15 mouse cellular contexts compared by ENCODE assay signal in the genomic region with DNA sequence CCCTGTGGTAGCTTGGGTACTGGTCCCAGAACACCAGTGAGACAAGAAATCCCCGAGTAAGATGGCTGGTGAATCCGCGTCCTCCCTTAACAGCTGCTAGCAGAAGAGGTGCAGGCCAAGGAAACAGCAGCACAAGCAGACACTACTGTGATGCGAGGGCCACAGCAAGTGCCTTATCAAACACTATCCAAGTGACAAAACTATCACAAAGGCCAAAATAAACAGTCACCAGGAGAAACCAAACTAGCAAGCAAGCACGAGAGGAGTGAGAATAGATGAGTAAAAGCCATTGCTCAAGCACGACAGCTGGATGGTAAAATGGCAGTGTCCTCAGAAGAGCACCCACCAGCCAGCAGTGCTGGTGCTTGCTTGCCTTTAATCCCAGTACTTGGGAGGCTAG.
"Had no signal": no experiment of that assay in that cellular context is flagged by ENCODE, and none has a peak within 500 bp of the region (broad histone marks: within the 10 kb centered on the region; RNA-seq: fewer than 3 reads in every experiment).

No protein-coding gene starts in this region.

- H3K27ac ChIP-seq: neural tube, embryonic 15.5 days; stomach, embryonic 15.5 days; stomach, postnatal 0 days had no signal

- H3K27me3 ChIP-seq: neural tube, embryonic 15.5 days; stomach, embryonic 15.5 days had no signal

- H3K4me3 ChIP-seq: neural tube, embryonic 15.5 days; stomach, embryonic 15.5 days had no signal

- H3K36me3 ChIP-seq: neural tube, embryonic 15.5 days; stomach, embryonic 15.5 days had no signal

- DNase-seq: retina, postnatal 1 day; right cerebral cortex, adult 18-20 months; right cerebral cortex, postnatal 14 days; right cerebral cortex, postnatal 25 days; right cerebral cortex, postnatal 4 days; spleen, adult 18-20 months; thymus, adult 18-20 months; thymus, adult 2 months; thymus, postnatal 14 days; thymus, postnatal 25 days; thymus, postnatal 36 days; thymus, postnatal 4 days had no signal

- H3K9me3 ChIP-seq: neural tube, embryonic 15.5 days; stomach, embryonic 15.5 days had no signal

- H3K9ac ChIP-seq: neural tube, embryonic 15.5 days; stomach, embryonic 15.5 days had no signal

- H3K4me2 ChIP-seq: neural tube, embryonic 15.5 days; stomach, embryonic 15.5 days had no signal

- H3K4me1 ChIP-seq: stomach, embryonic 15.5 days had no signal
